Mouse (Mus musculus): ENCODE data around the gene Rpl9-ps1. TPM values are rescaled to one million over a fixed set of nuclear protein-coding genes. Genes with fewer than 3 reads are reported as not detected.

The Rpl9-ps1 gene
- total RNA-seq, 1 experiment, result not detected

DNA sequence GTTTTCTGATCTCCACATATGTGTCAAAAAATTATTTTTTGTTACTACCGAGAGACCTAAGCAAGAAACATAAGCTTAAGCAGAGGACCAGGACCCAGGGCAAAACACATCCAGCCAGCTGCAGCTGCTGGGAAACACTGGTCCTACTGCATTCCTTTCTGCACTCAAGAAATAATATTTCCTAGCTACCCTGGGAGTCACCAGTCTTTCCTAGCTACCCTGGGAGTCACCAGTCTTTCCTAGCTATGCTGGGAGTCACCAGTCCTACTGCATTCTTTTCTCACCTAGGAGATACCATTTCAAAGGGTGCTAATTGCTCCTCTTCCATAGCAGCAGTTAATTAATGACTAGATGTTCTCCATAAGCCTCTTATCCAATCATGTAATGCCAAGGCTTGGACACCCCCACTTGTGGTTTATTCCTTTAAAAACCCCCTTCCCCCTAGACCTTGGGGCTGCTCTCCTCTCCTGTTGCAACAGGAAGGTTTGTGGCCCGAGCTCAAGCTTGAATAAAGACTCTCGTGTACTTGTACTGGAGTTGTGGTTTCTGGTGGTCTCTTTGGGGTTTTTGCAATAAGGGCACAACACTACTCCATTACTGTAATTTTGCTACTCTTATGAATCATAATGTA lies 47.1 kb downstream of the Rpl9-ps1 start:
- no peaks in the 10 kb centered on the region for H3K36me3 ChIP-seq (ENCODE audit: control insufficient read depth, insufficient read depth, low read length, poor library complexity, severe bottlenecking)

DNA sequence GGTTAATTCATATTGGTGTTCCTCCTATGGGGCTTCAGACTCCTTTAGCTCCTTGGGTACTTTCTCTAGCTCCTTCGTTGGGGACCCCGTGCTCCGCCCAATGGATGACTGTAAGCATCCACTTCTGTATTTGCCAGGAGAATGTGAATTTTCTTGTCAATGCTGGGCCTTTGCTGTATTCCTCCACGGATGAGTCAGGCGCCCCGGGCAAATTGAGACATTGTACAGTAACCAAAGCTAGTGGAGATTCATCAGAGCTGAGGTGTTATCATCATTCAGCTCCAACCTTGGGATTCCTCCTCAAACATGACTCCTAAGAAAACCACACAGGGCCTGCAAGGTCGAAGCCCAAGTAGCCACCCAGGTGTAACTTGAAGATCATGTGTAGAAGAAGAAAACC lies 47.6 kb downstream of the Rpl9-ps1 start:
- TF ChIP-seq CHD2 (IDR thresholded peaks at IDR 0.05; ENCODE audit: low read depth, low read length) (no peak), MAFK (IDR thresholded peaks at IDR 0.05; ENCODE audit: insufficient read depth, low read depth, low read length) (no peak), ZC3H11A (IDR thresholded peaks at IDR 0.05; ENCODE audit: borderline replicate concordance, low read depth, low read length) (no peak), HCFC1 (IDR thresholded peaks at IDR 0.05; ENCODE audit: borderline replicate concordance, insufficient read depth, low read length) (no peak), ZNF384 (IDR thresholded peaks at IDR 0.05; ENCODE audit: low read depth, low read length) (no peak)
- Histone ChIP-seq H3K4me3 (ENCODE audit: insufficient read depth in 1 of 2, low read depth in 1 of 2, low read length in 2 of 2, poor library complexity in 1 of 2, severe bottlenecking in 1 of 2) (no peak overlapping the region), H3K36me3 (ENCODE audit: control insufficient read depth, insufficient read depth, low read length, poor library complexity, severe bottlenecking) (no peaks in the 10 kb centered on the region), H3K27ac (ENCODE audit: insufficient read depth, low read depth, low read length, poor library complexity, severe bottlenecking) (no peak overlapping the region), H3K9me3 (ENCODE audit: control insufficient read depth, insufficient read depth, low read depth, low read length) (no peaks in the 10 kb centered on the region), H3K9ac (ENCODE audit: insufficient read depth, low read depth, low read length, poor library complexity, severe bottlenecking) (no peak overlapping the region), H3K4me1 (ENCODE audit: control insufficient read depth in 2 of 2, insufficient read depth in 2 of 2, low read length in 2 of 2, poor library complexity in 1 of 2) (no peaks in the 10 kb centered on the region)
- in situ Hi-C loops (cut with MboI; ENCODE audit: low sequenced_read_pairs in 2 of 2, unreplicated experiment in 2 of 2), result no loop called here
- DNase-seq (ENCODE audit: low read depth, low spot score), result no peak

More for the DNA sequence above, 47.1 kb downstream of the Rpl9-ps1 start:
- H3K9ac ChIP-seq (ENCODE audit: insufficient read depth, low read depth, low read length, poor library complexity, severe bottlenecking), result no peak overlapping the region
- TF ChIP-seq ZC3H11A (IDR thresholded peaks at IDR 0.05; ENCODE audit: borderline replicate concordance, low read depth, low read length) (no peak), MAFK (IDR thresholded peaks at IDR 0.05; ENCODE audit: insufficient read depth, low read depth, low read length) (no peak), ZNF384 (IDR thresholded peaks at IDR 0.05; ENCODE audit: low read depth, low read length) (no peak), CHD2 (IDR thresholded peaks at IDR 0.05; ENCODE audit: low read depth, low read length) (no peak), HCFC1 (IDR thresholded peaks at IDR 0.05; ENCODE audit: borderline replicate concordance, insufficient read depth, low read length) (no peak)
- no peaks in the 10 kb centered on the region for H3K4me1 ChIP-seq (ENCODE audit: control insufficient read depth in 2 of 2, insufficient read depth in 2 of 2, low read length in 2 of 2, poor library complexity in 1 of 2)
- no peak overlapping the region for H3K4me3 ChIP-seq (ENCODE audit: insufficient read depth in 1 of 2, low read depth in 1 of 2, low read length in 2 of 2, poor library complexity in 1 of 2, severe bottlenecking in 1 of 2)
- no peak overlapping the region for H3K27ac ChIP-seq (ENCODE audit: insufficient read depth, low read depth, low read length, poor library complexity, severe bottlenecking)
- in situ Hi-C loops (cut with MboI; ENCODE audit: low sequenced_read_pairs in 2 of 2, unreplicated experiment in 2 of 2), result no loop called here
- H3K9me3 ChIP-seq (ENCODE audit: control insufficient read depth, insufficient read depth, low read depth, low read length), result no peaks in the 10 kb centered on the region
- no peak for DNase-seq (ENCODE audit: low read depth, low spot score)

DNA sequence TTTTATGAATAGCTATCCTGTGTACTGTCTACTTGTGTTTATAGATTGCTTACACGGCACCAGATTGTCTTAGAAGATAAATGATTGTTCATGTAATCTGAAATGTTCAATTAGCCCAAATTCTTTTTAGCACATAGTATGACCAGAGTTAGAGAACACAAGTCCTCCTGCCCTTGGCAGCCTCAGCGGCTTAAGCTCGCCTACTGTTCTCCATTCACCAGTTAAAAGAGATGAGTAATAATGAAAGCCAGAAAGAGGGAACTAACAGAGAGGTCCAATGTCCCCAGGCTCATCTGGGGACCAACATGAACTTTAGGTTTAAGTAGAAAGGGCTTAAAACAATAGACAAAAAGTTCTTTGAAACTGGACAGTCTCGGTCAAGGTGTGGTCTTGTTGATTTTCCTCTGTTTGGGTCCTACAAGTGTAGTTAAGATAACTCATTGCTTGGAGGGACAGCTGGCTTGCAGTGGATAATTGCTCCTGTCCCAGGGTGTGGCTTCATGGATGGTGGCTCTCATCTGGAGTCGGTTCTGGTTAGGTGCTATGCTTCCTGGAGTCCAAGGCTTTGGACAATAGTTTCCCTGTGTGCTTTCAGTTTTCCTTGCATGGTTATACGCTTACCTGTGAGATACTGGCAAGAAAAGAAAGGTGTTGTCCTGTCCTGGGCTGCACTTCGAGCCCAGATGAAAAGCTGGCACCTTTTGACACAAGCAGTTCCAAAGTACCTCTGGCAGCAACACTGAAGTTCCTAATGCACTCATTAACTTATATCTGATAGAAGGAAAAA lies 49.6 kb downstream of the Rpl9-ps1 start:
- no peak overlapping the region for H3K9ac ChIP-seq (ENCODE audit: insufficient read depth, low read depth, low read length, poor library complexity, severe bottlenecking)
- H3K9me3 ChIP-seq (ENCODE audit: control insufficient read depth, insufficient read depth, low read depth, low read length), result no peaks in the 10 kb centered on the region
- H3K27ac ChIP-seq (ENCODE audit: insufficient read depth, low read depth, low read length, poor library complexity, severe bottlenecking), result no peak overlapping the region
- in situ Hi-C loops (cut with MboI; ENCODE audit: low sequenced_read_pairs in 2 of 2, unreplicated experiment in 2 of 2), result no loop called here
- no peaks in the 10 kb centered on the region for H3K36me3 ChIP-seq (ENCODE audit: control insufficient read depth, insufficient read depth, low read length, poor library complexity, severe bottlenecking)
- TF ChIP-seq ZNF384 (IDR thresholded peaks at IDR 0.05; ENCODE audit: low read depth, low read length) (no peak), HCFC1 (IDR thresholded peaks at IDR 0.05; ENCODE audit: borderline replicate concordance, insufficient read depth, low read length) (no peak), CHD2 (IDR thresholded peaks at IDR 0.05; ENCODE audit: low read depth, low read length) (no peak), ZC3H11A (IDR thresholded peaks at IDR 0.05; ENCODE audit: borderline replicate concordance, low read depth, low read length) (no peak), MAFK (IDR thresholded peaks at IDR 0.05; ENCODE audit: insufficient read depth, low read depth, low read length) (no peak)
- DNase-seq (ENCODE audit: low read depth, low spot score), result no peak
- no peak overlapping the region for H3K4me3 ChIP-seq (ENCODE audit: insufficient read depth in 1 of 2, low read depth in 1 of 2, low read length in 2 of 2, poor library complexity in 1 of 2, severe bottlenecking in 1 of 2)
- H3K4me1 ChIP-seq (ENCODE audit: control insufficient read depth in 2 of 2, insufficient read depth in 2 of 2, low read length in 2 of 2, poor library complexity in 1 of 2), result no peaks in the 10 kb centered on the region

Other genes starting within 250 kb of the Rpl9-ps1 start
- 1.2 and 1.9 TPM in 2 replicates for gene Rasl10b, start 236.5 kb downstream of the Rpl9-ps1 start, total RNA-seq (2012; rRNA removed)
- gene Gas2l2, start 216.2 kb downstream of the Rpl9-ps1 start, total RNA-seq (2012; rRNA removed), result 0.09 TPM in 1 of 2 replicates, not detected in the other
- gene 1700020L24Rik, start 207.9 kb downstream of the Rpl9-ps1 start, total RNA-seq (2012; rRNA removed), result 0.36 TPM in 1 of 2 replicates, not detected in the other
- 0.79 and 1.3 TPM in 2 replicates for gene Mmp28, start 182.6 kb downstream of the Rpl9-ps1 start, total RNA-seq (2012; rRNA removed)
- gene Taf15, start 172.5 kb downstream of the Rpl9-ps1 start, total RNA-seq (2012; rRNA removed), result 33.8 and 53.8 TPM in 2 replicates
- gene Heatr9, start 123.4 kb downstream of the Rpl9-ps1 start, total RNA-seq (2012; rRNA removed), result not detected in 2 replicates
- not detected in 2 replicates for gene Ccl5, start 115.1 kb downstream of the Rpl9-ps1 start, total RNA-seq (2012; rRNA removed)
- 0.18 TPM in 1 of 2 replicates, not detected in the other for gene Ccl9, start 67.0 kb downstream of the Rpl9-ps1 start, total RNA-seq (2012; rRNA removed)
- gene Ccl6, start 52.5 kb downstream of the Rpl9-ps1 start, total RNA-seq (2012; rRNA removed), result 0.36 and 0.42 TPM in 2 replicates
- gene Ccl3, start 3.7 kb upstream of the Rpl9-ps1 start, total RNA-seq (2012; rRNA removed), result 1.1 and 1.3 TPM in 2 replicates
- not detected in 2 replicates for gene Ccl4, start 17.0 kb upstream of the Rpl9-ps1 start, total RNA-seq (2012; rRNA removed)
- not detected in 2 replicates for gene Wfdc17, start 58.4 kb upstream of the Rpl9-ps1 start, total RNA-seq (2012; rRNA removed)
- not detected in 2 replicates for gene Wfdc18, start 63.4 kb upstream of the Rpl9-ps1 start, total RNA-seq (2012; rRNA removed)
- gene Wfdc21, start 101.3 kb upstream of the Rpl9-ps1 start, total RNA-seq (2012; rRNA removed), result not detected in 2 replicates
- gene Heatr6, start 108.1 kb upstream of the Rpl9-ps1 start, total RNA-seq (2012; rRNA removed), result 16.7 and 19.5 TPM in 2 replicates
- 0.16 and 0.40 TPM in 2 replicates for gene Hnf1b, start 204.4 kb upstream of the Rpl9-ps1 start, total RNA-seq (2012; rRNA removed)